20 mouse cellular contexts compared by ENCODE assay signal in genomic region chr1:54856502-54856901, GRCm38 (mm10).
"Had no signal": no experiment of that assay in that cellular context is flagged by ENCODE, and none has a peak within 500 bp of the region (broad histone marks: within the 10 kb centered on the region; RNA-seq: fewer than 3 reads in every experiment).

No protein-coding gene starts in this region.

- H3K27me3 ChIP-seq: midbrain, embryonic 12.5 days; neural tube, embryonic 13.5 days; neural tube, embryonic 15.5 days had no signal

- H3K36me3 ChIP-seq: midbrain, embryonic 10.5 days; midbrain, embryonic 12.5 days; neural tube, embryonic 13.5 days; neural tube, embryonic 15.5 days had no signal

- H3K4me2 ChIP-seq: lung, embryonic 14.5 days; midbrain, embryonic 12.5 days; neural tube, embryonic 13.5 days; neural tube, embryonic 15.5 days had no signal

- H3K27ac ChIP-seq: midbrain, embryonic 10.5 days; midbrain, embryonic 12.5 days; neural tube, embryonic 13.5 days; neural tube, embryonic 15.5 days had no signal

- H3K9me3 ChIP-seq: midbrain, embryonic 10.5 days; midbrain, embryonic 12.5 days; neural tube, embryonic 13.5 days; neural tube, embryonic 15.5 days had no signal

- H3K9ac ChIP-seq: lung, embryonic 14.5 days; midbrain, embryonic 12.5 days; neural tube, embryonic 13.5 days; neural tube, embryonic 15.5 days had no signal

- H3K4me3 ChIP-seq: midbrain, embryonic 10.5 days; midbrain, embryonic 12.5 days; myocyte; neural tube, embryonic 13.5 days; neural tube, embryonic 15.5 days had no signal

- DNase-seq: lung, adult 18-20 months; lung, embryonic 14.5 days; lung, postnatal 14 days; lung, postnatal 4 days; midbrain, embryonic 14.5 days; retina, postnatal 1 day; right cerebral cortex, adult 18-20 months; right cerebral cortex, postnatal 25 days; right cerebral cortex, postnatal 4 days; spleen, adult 18-20 months; thymus, adult 18-20 months; thymus, postnatal 14 days; thymus, postnatal 36 days had no signal

- ATAC-seq: lung, postnatal 0 days; midbrain, embryonic 16.5 days had no signal
